Mouse (Mus musculus) myocyte (in vitro differentiated cells): ENCODE data around the gene Baiap2. TPM values are rescaled to one million over a fixed set of nuclear protein-coding genes. Genes with fewer than 3 reads are reported as not detected.

Experiments
- H3K27me3 ChIP-seq: one replicate; pipeline ENCODE4 v1.6.1; 2011; ENCODE audit not compliant: control insufficient read depth, insufficient read depth, insufficient read length
- H3K36me3 ChIP-seq: one replicate; pipeline ENCODE4 v1.6.1; 2011; ENCODE audit not compliant: control insufficient read depth, insufficient read depth
- H3K4me2 ChIP-seq: one replicate; pipeline ENCODE4 v1.6.1; 2011; ENCODE audit warnings: low read depth, control low read depth
- H3K4me3 ChIP-seq: one replicate; pipeline ENCODE4 v1.5.1; 2011; ENCODE audit warnings: mild to moderate bottlenecking, control low read depth, moderate library complexity
- H3K79me2 ChIP-seq: one replicate; pipeline ENCODE4 v1.6.1; 2011; ENCODE audit not compliant: control insufficient read depth, insufficient read depth
- H3ac ChIP-seq: one replicate; pipeline ENCODE4 v1.6.1; 2011; ENCODE audit not compliant: control insufficient read depth, insufficient read length
- CEBPB ChIP-seq: IDR thresholded peaks from 2 replicates; pipeline ENCODE4 v1.6.1; 2011; ENCODE audit warnings: mild to moderate bottlenecking, moderate library complexity; ENCODE audit not compliant: poor library complexity, insufficient read depth, severe bottlenecking
- E2F4 ChIP-seq: IDR thresholded peaks from one replicate; pipeline ENCODE4 v1.6.1; 2011; ENCODE audit warnings: mild to moderate bottlenecking, control low read depth, moderate library complexity; ENCODE audit not compliant: insufficient read depth
- MAX ChIP-seq: IDR thresholded peaks from one replicate; pipeline ENCODE4 v1.6.1; 2011; ENCODE audit warnings: low read depth, mild to moderate bottlenecking, control low read depth
- MYOD1 ChIP-seq, 3 experiments: IDR thresholded peaks; one replicate each; pipeline ENCODE4 v1.6.1; 2011; ENCODE audit warnings: control low read depth in 2 of 3, low read depth in 2 of 3, mild to moderate bottlenecking in 2 of 3, moderate library complexity in 1 of 3; ENCODE audit not compliant: insufficient read length in 2 of 3, control insufficient read depth in 1 of 3
- MYOG ChIP-seq, 3 experiments: IDR thresholded peaks; one replicate each; pipeline ENCODE4 v1.6.1; 2011; ENCODE audit warnings: control low read depth in 2 of 3, low read depth in 2 of 3, mild to moderate bottlenecking in 2 of 3; ENCODE audit not compliant: insufficient read length in 2 of 3, control insufficient read depth in 1 of 3, insufficient read depth in 1 of 3
- POLR2A ChIP-seq: IDR thresholded peaks from one replicate; pipeline ENCODE4 v1.6.1; 2011; ENCODE audit warnings: low read depth, mild to moderate bottlenecking, control low read depth, moderate library complexity; ENCODE audit not compliant: insufficient read length
- POLR2AphosphoS2 ChIP-seq: IDR thresholded peaks from one replicate; pipeline ENCODE4 v1.6.1; 2011; ENCODE audit warnings: low read depth, control low read depth; ENCODE audit not compliant: insufficient read length
- REST ChIP-seq: IDR thresholded peaks from one replicate; pipeline ENCODE4 v1.6.1; 2011; ENCODE audit warnings: mild to moderate bottlenecking, control low read depth, moderate library complexity; ENCODE audit not compliant: insufficient read depth, insufficient read length
- SRF ChIP-seq: IDR thresholded peaks from one replicate; pipeline ENCODE4 v1.6.1; 2011; ENCODE audit warnings: low read depth; ENCODE audit not compliant: control insufficient read depth, insufficient read length
- TCF12 ChIP-seq: IDR thresholded peaks from one replicate; pipeline ENCODE4 v1.6.1; 2011; ENCODE audit warnings: mild to moderate bottlenecking, control low read depth; ENCODE audit not compliant: poor library complexity, insufficient read depth, severe bottlenecking
- TCF3 ChIP-seq: IDR thresholded peaks from one replicate; pipeline ENCODE4 v1.6.1; 2011; ENCODE audit warnings: low read depth, control low read depth; ENCODE audit not compliant: insufficient read length
- USF1 ChIP-seq: IDR thresholded peaks from one replicate; pipeline ENCODE4 v1.6.1; 2011; ENCODE audit warnings: low read depth, mild to moderate bottlenecking, control low read depth, moderate library complexity
- polyA plus RNA-seq: library from polyadenylated mRNA; unstranded; fragments of >200 nt; fragmentation: generic; extraction: Trizol; gene quantifications from one replicate; pipeline ENCODE4 v1.2.1, GENCODE M21; 2012; ENCODE audit warnings: missing spikeins

The Baiap2 gene
- polyA plus RNA-seq, 1 experiment = 23.0 TPM

DNA sequence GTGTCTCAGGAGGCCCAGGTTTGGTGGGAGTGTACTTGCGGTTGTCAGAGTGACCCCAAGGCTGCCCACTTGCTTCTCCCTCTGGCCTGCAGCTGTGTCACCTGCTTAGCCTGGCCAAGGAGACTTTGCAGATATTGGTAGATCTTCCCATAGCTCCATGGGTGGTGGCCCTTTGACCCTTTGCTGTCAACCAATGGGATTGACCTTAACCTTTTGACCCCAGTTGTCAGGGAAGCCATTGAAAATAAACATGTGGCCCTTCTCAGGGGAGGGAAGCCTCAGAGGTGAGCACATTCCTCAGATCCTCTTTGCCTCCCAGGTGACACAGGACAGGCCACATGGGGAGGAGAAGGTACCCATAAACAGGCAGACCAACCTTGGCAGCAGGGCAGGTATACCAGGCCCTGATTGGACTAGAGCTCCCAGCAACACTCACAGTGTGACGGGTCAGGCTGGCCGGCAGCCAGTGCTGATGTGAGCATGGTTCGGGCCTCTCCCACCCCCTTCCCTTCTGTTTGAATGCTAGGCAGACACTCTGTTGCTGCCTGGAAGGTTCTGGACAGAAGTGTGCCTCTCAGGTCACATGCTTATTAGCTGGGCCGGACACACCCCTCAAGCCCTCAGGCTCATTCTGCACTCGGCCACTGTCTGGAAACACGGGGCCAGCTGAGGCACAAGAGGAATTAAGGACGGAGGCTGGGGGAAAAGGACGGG is 87.0 kb downstream of the Baiap2 start:
- H3K4me3 ChIP-seq = no peak overlapping the region
- no peaks in the 10 kb centered on the region for H3K36me3 ChIP-seq
- TF ChIP-seq REST (no peak), MYOD1 (IDR thresholded peaks at IDR 0.05; ENCODE audit: control insufficient read depth in 1 of 3, insufficient read length in 2 of 3, low read depth in 2 of 3) (no peak), USF1 (no peak), TCF3 (no peak), MYOG (IDR thresholded peaks at IDR 0.05; ENCODE audit: control insufficient read depth in 1 of 3, insufficient read depth in 1 of 3, insufficient read length in 2 of 3, low read depth in 2 of 3) (no peak), TCF12 (no peak), MAX (no peak), POLR2AphosphoS2 (no peak), SRF (no peak), E2F4 (no peak), CEBPB (no peak), POLR2A (no peak)
- no peaks in the 10 kb centered on the region for H3K79me2 ChIP-seq
- no peak overlapping the region for H3ac ChIP-seq
- H3K27me3 ChIP-seq = peaks cover 49% of the 10 kb centered on the region
- no peak overlapping the region for H3K4me2 ChIP-seq

DNA sequence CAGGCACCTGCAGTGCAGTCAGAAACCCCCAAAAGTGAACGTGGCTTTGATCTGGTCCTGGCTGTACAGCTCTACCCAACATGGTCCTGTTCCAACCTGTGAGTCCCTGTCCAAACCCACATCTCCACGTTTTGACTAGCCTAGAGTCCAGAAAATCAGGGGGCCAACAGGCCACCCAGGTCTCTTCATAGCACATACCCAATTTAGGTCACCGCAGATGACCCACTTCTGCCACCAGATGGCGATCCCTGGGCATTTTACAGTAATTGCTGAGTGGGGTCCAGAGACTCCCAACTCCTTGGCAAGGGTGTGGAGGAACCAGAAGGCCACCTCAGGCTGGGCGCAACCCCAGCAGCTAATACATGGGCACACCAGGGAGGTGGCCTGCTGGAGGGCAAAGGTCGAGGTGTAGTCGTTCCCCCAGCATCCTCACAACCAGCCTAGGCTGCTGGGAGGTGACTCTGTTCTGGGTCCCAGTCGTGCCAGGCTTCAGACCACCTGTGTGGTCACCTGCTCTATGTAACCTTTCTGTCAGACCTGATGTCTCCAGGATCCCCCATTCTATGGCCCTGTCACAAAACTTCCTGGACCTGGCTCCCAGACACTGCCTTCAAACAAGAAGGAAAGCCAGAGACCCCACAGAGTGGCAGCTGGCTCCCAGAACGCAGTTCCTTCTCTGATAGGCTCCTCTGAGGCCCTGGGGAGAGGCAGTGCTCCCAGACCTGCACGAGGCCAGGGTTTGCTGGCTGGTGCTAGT is 87.8 kb downstream of the Baiap2 start:
- H3K4me3 ChIP-seq = no peak overlapping the region
- no peaks in the 10 kb centered on the region for H3K79me2 ChIP-seq
- H3ac ChIP-seq = no peak overlapping the region
- no peak overlapping the region for H3K4me2 ChIP-seq
- H3K27me3 ChIP-seq = peaks cover 51% of the 10 kb centered on the region
- TF ChIP-seq MAX (no peak), TCF12 (no peak), USF1 (no peak), SRF (no peak), E2F4 (no peak), POLR2A (no peak), CEBPB (no peak), MYOD1 (IDR thresholded peaks at IDR 0.05; ENCODE audit: control insufficient read depth in 1 of 3, insufficient read length in 2 of 3, low read depth in 2 of 3) (no peak), POLR2AphosphoS2 (no peak), MYOG (IDR thresholded peaks at IDR 0.05; ENCODE audit: control insufficient read depth in 1 of 3, insufficient read depth in 1 of 3, insufficient read length in 2 of 3, low read depth in 2 of 3) (no peak), REST (no peak), TCF3 (no peak)
- H3K36me3 ChIP-seq = no peaks in the 10 kb centered on the region

DNA sequence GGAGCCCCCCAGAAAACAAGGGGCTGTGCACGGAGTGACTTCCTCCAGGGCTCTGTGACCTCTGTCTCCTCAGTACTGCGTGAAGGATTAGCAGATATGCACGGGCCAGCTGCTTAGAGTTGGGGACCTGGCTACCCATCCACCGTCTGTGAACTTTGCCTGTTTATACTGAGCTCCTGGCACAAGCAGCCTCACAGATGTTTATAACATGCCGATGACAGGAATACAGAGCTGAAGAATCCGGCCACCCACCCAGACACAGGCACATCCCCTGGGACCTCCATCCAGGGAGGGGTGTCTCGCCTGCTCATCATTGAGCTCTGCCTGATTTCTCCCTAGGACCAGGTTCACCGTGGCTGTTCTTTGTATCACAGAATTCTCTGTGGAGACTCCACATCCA is 89.5 kb downstream of the Baiap2 start:
- no peak for TF ChIP-seq CEBPB
- TF ChIP-seq E2F4 = no peak
- no peak for TF ChIP-seq MYOD1 (IDR thresholded peaks at IDR 0.05; ENCODE audit: control insufficient read depth in 1 of 3, insufficient read length in 2 of 3, low read depth in 2 of 3)
- no peak for TF ChIP-seq USF1
- TF ChIP-seq POLR2A = no peak
- TF ChIP-seq REST = no peak
- TF ChIP-seq POLR2AphosphoS2 = no peak
- no peak for TF ChIP-seq MYOG (IDR thresholded peaks at IDR 0.05; ENCODE audit: control insufficient read depth in 1 of 3, insufficient read depth in 1 of 3, insufficient read length in 2 of 3, low read depth in 2 of 3)
- TF ChIP-seq TCF3 = no peak
- TF ChIP-seq SRF = no peak
- no peak for TF ChIP-seq MAX
- no peak for TF ChIP-seq TCF12
- H3ac ChIP-seq = no peak overlapping the region
- peaks cover 59% of the 10 kb centered on the region for H3K27me3 ChIP-seq
- no peak overlapping the region for H3K4me2 ChIP-seq
- H3K4me3 ChIP-seq = no peak overlapping the region
- H3K36me3 ChIP-seq = no peaks in the 10 kb centered on the region
- H3K79me2 ChIP-seq = no peaks in the 10 kb centered on the region

GRCm38 (mm10) chr11:120033473-120033872 is 90.9 kb downstream of the Baiap2 start:
- H3K4me2 ChIP-seq = no peak overlapping the region
- no peaks in the 10 kb centered on the region for H3K79me2 ChIP-seq
- TF ChIP-seq MAX = no peak
- no peak for TF ChIP-seq REST
- TF ChIP-seq TCF12 = no peak
- TF ChIP-seq USF1 = no peak
- no peak for TF ChIP-seq POLR2AphosphoS2
- TF ChIP-seq MYOD1 (IDR thresholded peaks at IDR 0.05; ENCODE audit: control insufficient read depth in 1 of 3, insufficient read length in 2 of 3, low read depth in 2 of 3) = no peak
- TF ChIP-seq SRF = no peak
- TF ChIP-seq E2F4 = no peak
- no peak for TF ChIP-seq CEBPB
- TF ChIP-seq TCF3 = no peak
- no peak for TF ChIP-seq POLR2A
- TF ChIP-seq MYOG (IDR thresholded peaks at IDR 0.05; ENCODE audit: control insufficient read depth in 1 of 3, insufficient read depth in 1 of 3, insufficient read length in 2 of 3, low read depth in 2 of 3) = no peak
- H3ac ChIP-seq = no peak overlapping the region
- H3K27me3 ChIP-seq = peaks cover 64% of the 10 kb centered on the region
- H3K36me3 ChIP-seq = no peaks in the 10 kb centered on the region
- no peak overlapping the region for H3K4me3 ChIP-seq
